ENCODE assay signal across 15 mouse cellular contexts in genomic region chr2:160148936-160149335, GRCm38 (mm10).
"Had no signal": no experiment of that assay in that cellular context is flagged by ENCODE, and none has a peak within 500 bp of the region (broad histone marks: within the 10 kb centered on the region; RNA-seq: fewer than 3 reads in every experiment).

No protein-coding gene starts in this region.

- H3K4me1 ChIP-seq: midbrain, embryonic 10.5 days; midbrain, embryonic 12.5 days; neural tube, embryonic 13.5 days; neural tube, embryonic 15.5 days; stomach, embryonic 15.5 days had no signal

- DNase-seq: lung, adult 18-20 months; lung, embryonic 14.5 days; lung, postnatal 10 days; midbrain, embryonic 14.5 days; right cerebral cortex, adult 18-20 months; right cerebral cortex, postnatal 14 days; thymus, adult 2 months; thymus, postnatal 25 days; thymus, postnatal 4 days had no signal

- H3K4me3 ChIP-seq: midbrain, embryonic 10.5 days; midbrain, embryonic 12.5 days; myocyte; neural tube, embryonic 13.5 days; neural tube, embryonic 15.5 days; stomach, embryonic 15.5 days had no signal

- H3K36me3 ChIP-seq: midbrain, embryonic 10.5 days; midbrain, embryonic 12.5 days; neural tube, embryonic 13.5 days; neural tube, embryonic 15.5 days; stomach, embryonic 15.5 days had no signal

- H3K27me3 ChIP-seq: midbrain, embryonic 12.5 days; neural tube, embryonic 13.5 days; neural tube, embryonic 15.5 days; stomach, embryonic 15.5 days had no signal

- H3K9me3 ChIP-seq: midbrain, embryonic 10.5 days; midbrain, embryonic 12.5 days; neural tube, embryonic 13.5 days; neural tube, embryonic 15.5 days; stomach, embryonic 15.5 days had no signal
